Mouse (Mus musculus) CH12.LX (cell line): ENCODE data around the gene Bok. TPM values are rescaled to one million over a fixed set of nuclear protein-coding genes. Genes with fewer than 3 reads are reported as not detected.

Source experiments
- DNase-seq: peaks from one replicate; pipeline ENCODE4 v3.0.0-alpha.2; 2013; ENCODE audit errors: extremely low read depth
- H3K27ac ChIP-seq: 2 replicates; pipeline ENCODE4 v1.5.1; 2012; ENCODE audit warnings: low read depth, mild to moderate bottlenecking, control low read depth, moderate library complexity; ENCODE audit not compliant: insufficient read depth
- H3K27me3 ChIP-seq: replicated peaks from 2 replicates; pipeline ENCODE3; 2012; ENCODE audit warnings: inconsistent platforms
- H3K36me3 ChIP-seq, 2 experiments: replicated peaks in 1 of 2; 2 replicates each; pipeline versions ENCODE3 to v1.6.1; 2012; ENCODE audit warnings: inconsistent platforms in 1 of 2, low read length in 1 of 2, mild to moderate bottlenecking in 1 of 2, mixed read lengths in 1 of 2, moderate library complexity in 1 of 2; ENCODE audit not compliant: control insufficient read depth in 1 of 2, insufficient read depth in 1 of 2
- H3K4me1 ChIP-seq, 2 experiments: 2 replicates each; pipeline ENCODE4 v1.6.1; 2012; ENCODE audit warnings: inconsistent platforms in 1 of 2, moderate library complexity in 1 of 2; ENCODE audit not compliant: insufficient read depth in 2 of 2, control insufficient read depth in 1 of 2
- H3K4me2 ChIP-seq: 2 replicates; pipeline ENCODE4 v1.6.1; 2012; ENCODE audit warnings: low read depth, mild to moderate bottlenecking, control low read depth; ENCODE audit not compliant: poor library complexity, insufficient read depth, severe bottlenecking
- H3K4me3 ChIP-seq, 3 experiments: fragments of 150-350 bp in 1 of 3; sonication (generic) in 1 of 3; replicated peaks in 1 of 3; 2 replicates each; pipeline versions ENCODE3 to v1.5.1; 2011 to 2012; ENCODE audit warnings: low read depth in 2 of 3, low read length in 2 of 3, mild to moderate bottlenecking in 2 of 3, moderate library complexity in 2 of 3, control low read depth in 1 of 3, improper control_type of control experiment in 1 of 3, inconsistent platforms in 1 of 3, mixed read lengths in 1 of 3; ENCODE audit not compliant: poor library complexity in 1 of 3
- H3K79me2 ChIP-seq: replicated peaks from 2 replicates; pipeline ENCODE4 v1.6.1; 2012; ENCODE audit warnings: mild to moderate bottlenecking, moderate library complexity; ENCODE audit not compliant: control insufficient read depth, poor library complexity, insufficient read depth, severe bottlenecking; ENCODE audit errors: extremely low read depth
- H3K9ac ChIP-seq: 2 replicates; pipeline ENCODE4 v1.6.1; 2012; ENCODE audit warnings: low read depth, mild to moderate bottlenecking, control low read depth, moderate library complexity; ENCODE audit not compliant: insufficient read depth
- H3K9me3 ChIP-seq: replicated peaks from 2 replicates; pipeline ENCODE3; 2012; ENCODE audit warnings: low read length, inconsistent platforms, mixed read lengths
- BHLHE40 ChIP-seq: IDR thresholded peaks from 2 replicates; pipeline ENCODE4 v1.6.1; 2011; ENCODE audit warnings: mild to moderate bottlenecking, low read depth, low read length, improper control_type of control experiment
- CHD1 ChIP-seq: IDR thresholded peaks from 2 replicates; pipeline ENCODE4 v1.6.1; 2012; ENCODE audit warnings: low read depth, low read length, improper control_type of control experiment, inconsistent platforms
- CTCF ChIP-seq, 2 experiments: IDR thresholded peaks in 1 of 2; conservative IDR thresholded peaks in 1 of 2; 2 replicates each; pipeline ENCODE4 v1.5.1; 2011 to 2012; ENCODE audit warnings: low read depth in 2 of 2, low read length in 2 of 2, improper control_type of control experiment in 1 of 2, inconsistent platforms in 1 of 2, mild to moderate bottlenecking in 1 of 2, moderate library complexity in 1 of 2
- E2F4 ChIP-seq: IDR thresholded peaks from 2 replicates; pipeline ENCODE4 v1.6.1; 2011; ENCODE audit warnings: low read depth, low read length, improper control_type of control experiment; ENCODE audit not compliant: insufficient replicate concordance
- ELF1 ChIP-seq: IDR thresholded peaks from 2 replicates; pipeline ENCODE4 v1.6.1; 2014; ENCODE audit warnings: low read depth, mild to moderate bottlenecking, inconsistent platforms, low read length, improper control_type of control experiment
- ETS1 ChIP-seq: conservative IDR thresholded peaks from 2 replicates; pipeline ENCODE4 v1.6.1; 2012; ENCODE audit warnings: low read depth, mild to moderate bottlenecking, inconsistent platforms, low read length, improper control_type of control experiment, moderate library complexity
- GABPA ChIP-seq: IDR thresholded peaks from 2 replicates; pipeline ENCODE4 v1.6.1; 2012; ENCODE audit warnings: low read depth, low read length, improper control_type of control experiment, inconsistent platforms; ENCODE audit not compliant: insufficient replicate concordance
- HCFC1 ChIP-seq: IDR thresholded peaks from 2 replicates; pipeline ENCODE4 v1.6.1; 2012; ENCODE audit warnings: low read depth, mild to moderate bottlenecking, inconsistent platforms, low read length, improper control_type of control experiment
- IRF4 ChIP-seq: IDR thresholded peaks from 2 replicates; pipeline ENCODE4 v1.6.1; 2014; ENCODE audit warnings: low read depth, mild to moderate bottlenecking, inconsistent platforms, low read length, improper control_type of control experiment
- JUN ChIP-seq: IDR thresholded peaks from 2 replicates; pipeline ENCODE4 v1.6.1; 2011; ENCODE audit warnings: low read depth, mild to moderate bottlenecking, low read length, improper control_type of control experiment, moderate library complexity; ENCODE audit not compliant: insufficient read depth
- JUND ChIP-seq: conservative IDR thresholded peaks from 2 replicates; pipeline ENCODE4 v1.6.1; 2011; ENCODE audit warnings: low read depth, low read length, improper control_type of control experiment
- MAFK ChIP-seq: IDR thresholded peaks from 2 replicates; pipeline ENCODE4 v1.6.1; 2011; ENCODE audit warnings: low read length, improper control_type of control experiment; ENCODE audit not compliant: insufficient replicate concordance
- MAX ChIP-seq: IDR thresholded peaks from 2 replicates; pipeline ENCODE4 v1.6.1; 2011; ENCODE audit warnings: low read length, improper control_type of control experiment
- MAZ ChIP-seq: IDR thresholded peaks from 2 replicates; pipeline ENCODE4 v1.6.1; 2012; ENCODE audit warnings: low read depth, mild to moderate bottlenecking, inconsistent platforms, low read length, improper control_type of control experiment, moderate library complexity
- MEF2A ChIP-seq: IDR thresholded peaks from 2 replicates; pipeline ENCODE4 v1.6.1; 2014; ENCODE audit warnings: low read depth, mild to moderate bottlenecking, inconsistent platforms, low read length, improper control_type of control experiment, borderline replicate concordance
- MXI1 ChIP-seq: IDR thresholded peaks from 2 replicates; pipeline ENCODE4 v1.6.1; 2011; ENCODE audit warnings: mild to moderate bottlenecking, low read depth, low read length, improper control_type of control experiment
- MYC ChIP-seq: IDR thresholded peaks from 2 replicates; pipeline ENCODE4 v1.6.1; 2011; ENCODE audit warnings: low read depth, mild to moderate bottlenecking, improper control_type of control experiment, low read length
- POLR2A ChIP-seq: IDR thresholded peaks from 2 replicates; pipeline ENCODE4 v1.6.1; 2011; ENCODE audit warnings: low read depth, mild to moderate bottlenecking, improper control_type of control experiment, low read length
- POLR2AphosphoS2 ChIP-seq: IDR thresholded peaks from 2 replicates; pipeline ENCODE4 v1.6.1; 2011; ENCODE audit warnings: low read depth, low read length, improper control_type of control experiment
- RAD21 ChIP-seq: IDR thresholded peaks from 2 replicates; pipeline ENCODE4 v1.6.1; 2011; ENCODE audit warnings: low read depth, mild to moderate bottlenecking, low read length, improper control_type of control experiment, moderate library complexity
- SIN3A ChIP-seq: IDR thresholded peaks from 2 replicates; pipeline ENCODE4 v1.6.1; 2012; ENCODE audit warnings: low read length, improper control_type of control experiment, inconsistent platforms
- SMC3 ChIP-seq: IDR thresholded peaks from 2 replicates; pipeline ENCODE4 v1.6.1; 2011; ENCODE audit warnings: low read depth, low read length, improper control_type of control experiment
- TBP ChIP-seq: conservative IDR thresholded peaks from 2 replicates; pipeline ENCODE4 v1.6.1; 2011; ENCODE audit warnings: low read depth, low read length, improper control_type of control experiment
- TCF12 ChIP-seq: IDR thresholded peaks from 2 replicates; pipeline ENCODE4 v1.6.1; 2014; ENCODE audit warnings: low read depth, mild to moderate bottlenecking, inconsistent platforms, low read length, improper control_type of control experiment
- UBTF ChIP-seq: IDR thresholded peaks from 2 replicates; pipeline ENCODE4 v1.6.1; 2012; ENCODE audit warnings: low read depth, mild to moderate bottlenecking, inconsistent platforms, low read length, improper control_type of control experiment, moderate library complexity
- USF2 ChIP-seq: conservative IDR thresholded peaks from 2 replicates; pipeline ENCODE4 v1.6.1; 2011; ENCODE audit warnings: low read depth, low read length, improper control_type of control experiment
- ZC3H11A ChIP-seq: IDR thresholded peaks from 2 replicates; pipeline ENCODE4 v1.6.1; 2012; ENCODE audit warnings: low read depth, mild to moderate bottlenecking, inconsistent platforms, low read length, improper control_type of control experiment
- ZKSCAN1 ChIP-seq: IDR thresholded peaks from 2 replicates; pipeline ENCODE4 v1.6.1; 2012; ENCODE audit warnings: low read depth, inconsistent platforms, low read length, improper control_type of control experiment, borderline replicate concordance
- ZMIZ1 ChIP-seq: IDR thresholded peaks from 2 replicates; pipeline ENCODE4 v1.6.1; 2012; ENCODE audit warnings: low read depth, mild to moderate bottlenecking, inconsistent platforms, low read length, improper control_type of control experiment
- ZNF384 ChIP-seq: IDR thresholded peaks from 2 replicates; pipeline ENCODE4 v1.6.1; 2012; ENCODE audit warnings: low read depth, low read length, improper control_type of control experiment, inconsistent platforms
- dilution Hi-C: fragments of 300-500 bp; cut with MboI; formaldehyde crosslinking; loops from 2 replicates; pipeline ENCODE4 v1.14.3; 2020; ENCODE audit warnings: low sequenced_read_pairs; ENCODE audit not compliant: extremely low pct_unique_long_range_greater_than_20kb, extremely low pct_ligation_motif_present
- in situ Hi-C: fragments of 300-500 bp; cut with MboI; formaldehyde crosslinking; loops from 3 replicates; pipeline ENCODE4 v1.14.3; 2019; ENCODE audit warnings: low sequenced_read_pairs, low pct_ligation_motif_present, low pct_unique_long_range_greater_than_20kb, mixed read lengths
- polyA plus RNA-seq: library from polyadenylated mRNA; unstranded; fragments of >175 nt; gene quantifications from 2 replicates; pipeline ENCODE4 v1.2.1, GENCODE M21; 2012; ENCODE audit warnings: low read depth; ENCODE audit not compliant: insufficient read length
- total RNA-seq, 2 experiments: library from RNA; depleted of rRNA; stranded (reverse); fragments of 300-350 nt in 1 of 2; fragments of >200 nt in 1 of 2; gene quantifications; 2 replicates each; pipeline ENCODE4 v1.2.3; 2012 to 2014

Gene Bok
- total and polyA plus RNA-seq, 3 experiments = 0.08 TPM; not detected in 2

DNA sequence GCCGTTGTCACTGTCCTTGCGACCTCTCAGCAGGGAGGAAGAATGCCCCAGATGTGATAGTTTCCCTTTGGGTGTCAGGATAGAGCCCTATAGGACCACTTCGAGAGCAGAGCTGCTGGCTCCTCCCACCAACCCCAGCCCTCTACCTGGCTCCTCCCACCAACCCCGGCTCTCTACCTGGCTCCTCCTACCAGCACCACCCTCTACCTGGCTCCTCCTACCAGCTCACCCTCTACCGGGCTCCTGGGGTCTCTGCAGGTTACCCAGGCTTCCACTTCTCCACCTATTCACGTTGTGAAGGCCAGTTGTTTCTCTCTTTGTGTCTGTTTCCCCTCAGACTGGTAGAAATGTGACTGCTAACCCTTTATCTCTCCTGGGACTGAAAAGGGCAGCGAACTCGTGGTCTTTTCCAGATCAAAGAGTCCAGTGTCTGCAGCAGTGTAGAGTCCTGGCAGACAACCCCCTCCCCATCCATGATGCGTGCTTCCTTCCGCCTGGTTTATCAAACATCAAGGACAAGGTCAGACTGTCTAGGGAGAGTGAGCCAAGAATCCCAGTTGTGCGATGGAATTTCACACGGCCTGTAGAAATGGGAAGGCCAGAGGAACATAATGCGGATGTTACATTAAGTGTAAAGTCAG is 17.6 kb upstream of the Bok start:
- dilution Hi-C loops = no loop called here

DNA sequence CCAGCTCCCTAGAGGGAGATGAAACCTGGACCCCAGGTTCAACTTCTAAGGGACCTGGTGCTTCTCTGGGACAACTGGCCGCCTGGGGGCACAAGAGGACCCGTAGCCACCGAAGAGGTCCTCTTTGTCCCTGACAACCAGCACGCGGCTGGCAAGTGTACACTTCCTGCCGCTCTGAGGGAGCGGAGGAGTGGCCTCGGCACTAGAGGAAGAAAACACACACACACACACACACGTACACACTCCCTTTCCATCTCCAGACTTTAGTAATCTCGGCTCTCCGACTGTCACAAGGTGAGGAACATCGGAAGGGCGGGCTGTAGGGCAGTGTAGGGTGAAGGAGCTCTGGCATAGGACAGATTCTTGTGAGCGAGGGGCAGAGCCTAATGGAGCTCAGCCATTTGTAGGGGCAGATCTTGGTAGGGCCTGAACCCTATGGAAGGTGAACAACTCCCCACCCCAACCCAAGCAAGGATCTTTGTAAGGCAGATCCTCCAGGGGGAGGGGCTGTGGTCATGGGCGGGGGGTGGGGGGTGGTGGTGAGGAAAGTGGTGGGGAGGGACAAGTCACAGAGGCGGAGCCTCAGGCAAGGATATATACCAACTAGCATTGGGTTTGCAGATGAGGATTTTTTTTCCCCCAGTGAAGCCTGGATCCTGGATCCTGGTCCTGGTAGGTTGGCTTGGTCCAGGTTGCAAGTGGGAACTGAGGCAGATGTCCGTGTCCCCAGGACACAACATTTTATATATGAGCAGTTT is 16.5 kb upstream of the Bok start:
- Histone ChIP-seq H3K79me2 (no peaks in the 10 kb centered on the region), H3K4me3 (peak overlapping the region; percentile 25 to 56 (median 40)), H3K9ac (no peak overlapping the region; the same call in 1 of the 2 replicates), H3K27ac (no peak overlapping the region), H3K4me1 (peaks cover 5 to 11% of the 10 kb centered on the region in 2 experiments; a peak in 3 of 4 replicates), H3K27me3 (no peaks in the 10 kb centered on the region), H3K4me2 (peak overlapping the region; percentile 11), H3K9me3 (no peaks in the 10 kb centered on the region), H3K36me3 (no peaks in the 10 kb centered on the region)
- in situ Hi-C loops = no loop called here
- dilution Hi-C loops = no loop called here
- peak; percentile 59 for DNase-seq
- TF ChIP-seq ETS1 (no peak), ELF1 (no peak), MXI1 (peak; percentile 82; the same call in 1 of the 2 replicates), MAZ (0 out of 2 replicates have a peak, but pooled peaks have one; percentile 29), TCF12 (0 out of 2 replicates have a peak, but pooled peaks have one; percentile 16), MEF2A (no peak), MAFK (no peak), CTCF (conservative IDR thresholded peaks at IDR 0.05 in 1 of 2, IDR thresholded peaks at IDR 0.05 in 1 of 2; ENCODE audit: low read depth in 2 of 2, low read length in 2 of 2) (peak in 1 of 2 experiments; percentile 78; a peak in 2 of 4 replicates), USF2 (no peak), RAD21 (peak; percentile 53), POLR2A (peak; percentile 42), SMC3 (peak; percentile 43), MYC (0 out of 2 replicates have a peak, but pooled peaks have one; percentile 31), GABPA (no peak), MAX (peak; percentile 78), E2F4 (no peak), ZMIZ1 (no peak), HCFC1 (peak; percentile 32; the same call in 1 of the 2 replicates), POLR2AphosphoS2 (no peak), SIN3A (no peak), JUND (no peak), IRF4 (no peak), ZKSCAN1 (no peak)

More for the DNA sequence above, 17.6 kb upstream of the Bok start:
- Histone ChIP-seq H3K9me3 (no peaks in the 10 kb centered on the region), H3K36me3 (no peaks in the 10 kb centered on the region), H3K27me3 (no peaks in the 10 kb centered on the region), H3K27ac (no peak overlapping the region), H3K79me2 (no peaks in the 10 kb centered on the region), H3K9ac (no peak overlapping the region), H3K4me2 (no peak overlapping the region), H3K4me1 (peaks cover 5 to 11% of the 10 kb centered on the region in 2 experiments; a peak in 3 of 4 replicates), H3K4me3 (no peak overlapping the region)
- no peak for TF ChIP-seq SMC3
- TF ChIP-seq ZC3H11A = no peak
- TF ChIP-seq POLR2AphosphoS2 = no peak
- TF ChIP-seq RAD21 = no peak
- TF ChIP-seq CHD1 = no peak
- no peak for TF ChIP-seq ELF1
- no peak for TF ChIP-seq UBTF
- TF ChIP-seq ZNF384 = no peak
- no peak for TF ChIP-seq CTCF (conservative IDR thresholded peaks at IDR 0.05 in 1 of 2, IDR thresholded peaks at IDR 0.05 in 1 of 2; ENCODE audit: low read depth in 2 of 2, low read length in 2 of 2)
- no peak for TF ChIP-seq SIN3A
- TF ChIP-seq JUN = no peak
- TF ChIP-seq BHLHE40 = no peak
- no peak for TF ChIP-seq ZMIZ1
- TF ChIP-seq ZKSCAN1 = no peak
- no peak for TF ChIP-seq MXI1
- no peak for TF ChIP-seq TCF12
- no peak for TF ChIP-seq MYC
- TF ChIP-seq TBP = no peak
- no peak for TF ChIP-seq JUND
- TF ChIP-seq MEF2A = no peak
- DNase-seq = peak; percentile 42
- in situ Hi-C loops = no loop called here
